Mouse (Mus musculus): Measurements from ENCODE around the gene Acap1.
"Not testable (repeated sequence)": the region's sequence is repeated elsewhere in the genome, so short reads cannot be mapped to it uniquely, and the experiment has no call there.

Gene Acap1

DNA sequence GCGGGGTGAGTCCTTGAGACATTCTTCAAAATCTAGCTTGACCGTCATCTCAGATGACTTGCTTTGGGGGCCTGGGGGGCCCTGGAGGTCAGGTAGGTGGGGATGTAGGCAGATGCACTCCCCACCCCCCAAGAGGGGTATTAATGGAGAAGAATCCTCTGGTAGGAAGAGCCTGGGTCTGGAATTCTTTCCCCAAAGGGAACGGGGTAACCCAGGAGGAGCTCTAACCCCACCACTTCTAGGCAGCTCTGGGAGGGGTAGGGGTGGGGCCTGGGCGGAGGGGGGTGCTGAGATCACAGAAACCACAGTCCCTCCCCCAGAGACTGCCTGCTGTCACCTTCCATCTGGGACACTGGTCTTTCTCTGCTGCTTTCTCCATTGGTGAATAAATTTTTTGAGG is at the start of gene Acap1:
TSS of gene Acap1 (minus strand) at position 249 of the 400 bp plus-strand sequence.
- DNase-seq, result no peak

- DNase-seq, result no peak
Observed at GRCm38 (mm10) chr11:69940962-69941361, 45.6 kb upstream of the Acap1 start.

GRCm38 (mm10) chr11:69939731-69940130 is 44.4 kb upstream of the Acap1 start:
- DNase-seq, result no peak

GRCm38 (mm10) chr11:69939181-69939580 is 43.8 kb upstream of the Acap1 start:
- no peak for DNase-seq

- no peak for DNase-seq
Observed at GRCm38 (mm10) chr11:69938401-69938979, 43.2 kb upstream of the Acap1 start.

- no peak for DNase-seq
Observed at GRCm38 (mm10) chr11:69937834-69938233, 42.5 kb upstream of the Acap1 start.

GRCm38 (mm10) chr11:69937385-69937784 is 42.0 kb upstream of the Acap1 start:
- no peak for DNase-seq

GRCm38 (mm10) chr11:69936714-69937347 is 41.5 kb upstream of the Acap1 start:
- DNase-seq, result no peak

- DNase-seq, result peak; percentile 54
Observed at GRCm38 (mm10) chr11:69936156-69936555, 40.8 kb upstream of the Acap1 start.

DNA sequence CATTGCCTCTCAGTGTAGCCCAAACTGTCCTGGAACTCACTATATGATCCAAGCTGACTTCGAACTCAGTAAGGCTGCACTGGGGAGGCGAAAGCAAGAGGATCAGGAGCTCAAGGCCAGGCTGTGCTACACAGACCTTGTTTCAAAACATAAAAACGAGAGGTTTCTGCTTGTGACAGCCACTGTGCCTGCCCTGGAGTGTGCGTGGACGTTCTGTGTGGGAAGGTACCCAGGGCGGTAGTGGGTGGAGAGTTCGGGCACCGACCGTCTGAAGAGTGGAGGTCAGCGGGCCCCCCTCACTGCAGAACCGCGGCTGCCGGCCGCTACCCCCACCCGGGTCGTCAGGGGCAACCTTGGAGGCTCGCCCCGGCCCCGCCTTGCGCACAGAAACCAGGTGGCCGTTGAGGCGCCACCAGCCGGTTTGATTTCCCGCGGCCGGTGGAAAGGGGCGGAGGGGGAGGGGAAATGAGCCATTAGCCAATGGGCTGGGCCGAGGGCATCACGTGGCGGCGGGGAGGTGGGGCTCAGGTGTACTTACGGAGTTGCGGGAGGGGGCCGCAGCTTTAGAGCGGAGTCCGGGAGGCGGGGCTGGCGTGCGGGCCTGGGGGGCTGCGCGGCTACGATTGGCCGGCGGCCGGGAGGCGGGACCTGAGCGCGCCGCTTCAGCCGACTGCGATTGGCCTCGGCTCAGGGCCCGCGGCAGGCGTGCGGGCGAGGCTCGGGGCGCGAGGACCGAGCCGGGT is 40.0 kb upstream of the Acap1 start, which contains the start of gene Ybx2:
TSS of gene Ybx2 (plus strand) at position 660 of the 743 bp plus-strand sequence.
- DNase-seq, result peak; percentile 85

DNA sequence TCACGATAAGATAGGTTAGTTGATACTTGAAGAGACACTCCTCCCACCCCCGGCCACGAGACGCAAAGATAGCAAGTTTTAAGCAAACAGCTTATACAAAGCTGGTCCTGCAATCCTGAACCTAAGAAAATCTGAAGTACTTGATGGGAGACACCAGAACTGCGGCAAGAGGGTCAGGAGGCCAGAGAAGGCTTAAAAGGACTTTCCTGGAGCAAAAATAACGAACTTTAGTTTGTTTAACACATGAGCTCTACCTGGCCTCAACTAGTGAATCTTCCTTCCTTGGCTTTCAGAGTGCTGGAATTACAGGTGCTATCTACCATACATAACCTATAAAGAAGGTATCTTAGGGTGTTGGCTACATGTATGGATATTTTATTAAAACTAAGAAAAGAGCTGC is 39.3 kb upstream of the Acap1 start:
- no peak for DNase-seq

DNA sequence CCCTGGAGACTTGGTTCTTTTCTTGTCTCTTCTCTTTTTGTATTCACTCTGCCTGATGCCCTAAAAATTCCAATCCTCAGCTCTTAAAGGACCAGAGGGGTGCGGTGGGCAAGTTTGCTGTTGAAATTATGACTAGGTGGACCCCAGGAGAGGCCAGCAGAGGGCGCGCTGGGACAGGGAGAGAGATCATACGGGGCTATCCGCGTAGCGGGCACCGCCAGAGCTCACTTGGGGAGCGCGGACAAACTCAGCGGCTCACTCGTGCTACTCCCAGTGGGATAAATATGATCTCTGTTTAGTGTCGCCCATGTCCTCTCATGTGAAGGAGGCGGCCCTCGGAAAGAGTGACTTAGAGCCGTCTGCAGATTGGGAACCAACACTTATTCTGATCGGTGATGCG is 38.8 kb upstream of the Acap1 start:
- peak; percentile 96 for DNase-seq

GRCm38 (mm10) chr11:69933066-69933465 is 37.7 kb upstream of the Acap1 start:
- no peak for DNase-seq

DNA sequence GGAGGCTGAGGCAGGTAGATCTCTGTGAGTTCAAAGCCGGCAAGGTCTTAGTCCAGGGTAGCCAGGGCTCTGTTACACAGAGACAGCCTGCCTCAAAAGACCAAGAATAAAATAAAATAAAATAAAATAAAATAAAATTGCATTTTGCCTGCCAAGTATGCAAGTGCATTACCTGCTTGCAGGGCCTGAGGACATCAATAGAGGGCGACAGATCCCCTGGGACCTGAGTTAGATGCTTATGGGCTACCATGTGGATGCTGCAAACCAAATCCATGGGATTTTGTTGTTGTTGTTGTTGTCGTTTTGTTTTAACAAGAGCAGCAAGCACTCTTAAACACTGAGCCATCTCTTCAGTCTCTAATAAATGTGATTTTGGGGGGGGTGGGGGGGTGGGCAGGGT is 36.9 kb upstream of the Acap1 start:
- DNase-seq, result no peak

GRCm38 (mm10) chr11:69931769-69932168 is 36.4 kb upstream of the Acap1 start:
- DNase-seq, result no peak

DNA sequence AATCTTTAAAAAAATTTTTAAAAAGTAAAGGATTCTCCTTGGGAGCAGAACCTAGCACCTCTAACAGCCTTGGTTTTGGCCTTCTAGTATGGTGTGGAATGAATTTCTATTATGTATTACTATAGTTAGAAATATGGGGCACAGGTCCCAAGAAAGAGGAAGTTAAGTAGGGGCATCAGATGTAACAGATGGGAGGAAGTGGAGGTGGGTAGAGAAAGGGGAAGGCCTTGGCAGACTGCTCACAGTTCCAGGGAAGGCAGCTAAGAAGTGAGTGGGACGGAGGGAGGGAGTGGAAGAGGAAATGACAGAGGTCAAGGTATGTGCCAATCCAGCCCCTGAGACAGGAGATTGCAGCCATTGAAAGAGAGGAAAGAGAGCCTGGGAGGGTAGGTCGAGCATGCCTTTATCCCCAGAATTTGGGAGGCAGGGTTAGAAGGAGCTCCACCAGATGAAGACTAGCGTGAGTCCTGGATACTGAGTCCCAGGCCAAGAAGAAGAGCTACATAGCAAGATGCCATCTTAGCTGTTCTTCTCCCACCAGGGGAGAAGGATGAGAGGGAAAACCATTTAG is 35.7 kb upstream of the Acap1 start:
- no peak for DNase-seq

DNA sequence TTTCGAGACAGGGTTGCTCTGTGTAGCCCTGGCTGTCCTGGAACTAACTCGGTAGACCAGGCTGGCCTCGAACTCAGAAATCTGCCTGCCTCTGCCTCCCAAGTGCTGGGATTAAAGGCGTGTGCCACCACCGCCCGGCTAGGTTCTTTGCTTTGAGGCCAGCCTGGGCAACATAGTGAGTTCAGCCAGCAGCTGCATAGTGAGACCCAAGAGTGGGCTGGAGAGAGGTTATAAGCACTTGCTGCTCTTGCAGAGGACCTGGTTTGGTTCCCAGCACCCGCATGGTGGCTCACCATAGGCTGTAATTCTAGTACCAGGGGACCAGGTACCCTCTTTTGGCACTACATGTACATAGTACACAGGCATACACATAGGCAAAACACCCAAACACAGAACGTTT is 34.8 kb upstream of the Acap1 start:
- DNase-seq, result not testable (repeated sequence)

GRCm38 (mm10) chr11:69929712-69930111 is 34.4 kb upstream of the Acap1 start:
- DNase-seq, result no peak

DNA sequence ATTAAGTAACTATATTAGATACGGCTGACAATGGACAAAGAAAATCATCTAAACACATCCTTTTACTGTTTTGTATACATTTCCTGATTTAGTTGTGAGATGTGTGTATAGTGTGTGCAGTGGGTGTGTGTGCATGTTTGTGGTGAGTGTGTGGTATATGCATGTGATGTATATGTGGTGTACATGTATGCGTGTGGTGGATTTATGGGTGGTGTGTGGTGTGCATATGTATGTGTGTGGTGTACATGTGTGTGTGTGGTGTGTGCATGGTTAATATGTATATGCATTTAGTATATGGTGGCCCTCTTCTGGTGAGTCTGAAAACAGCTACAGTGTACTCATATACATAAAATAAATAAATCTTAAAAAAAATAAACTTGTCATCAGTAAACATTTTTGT is 32.2 kb upstream of the Acap1 start:
- DNase-seq, result no peak

DNA sequence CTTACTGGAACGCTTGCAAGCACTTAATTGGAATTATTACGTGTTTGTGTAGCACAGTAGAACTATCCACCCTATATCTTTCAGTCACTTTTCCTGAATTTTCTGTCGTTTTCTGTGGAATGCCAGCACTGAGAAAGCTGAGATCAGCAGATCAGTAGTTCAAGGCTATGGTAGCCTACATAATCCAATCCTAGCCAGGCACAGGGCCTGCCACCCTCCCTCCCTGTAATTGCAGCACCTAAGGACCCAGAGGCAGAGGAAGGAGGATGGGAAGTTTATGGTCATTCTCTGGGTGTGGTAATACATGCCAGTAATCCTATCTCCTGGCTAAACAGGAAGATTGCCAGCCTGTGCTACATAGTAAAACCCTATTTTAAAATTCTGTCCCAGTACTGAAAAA is 27.5 kb upstream of the Acap1 start:
- no peak for DNase-seq

DNA sequence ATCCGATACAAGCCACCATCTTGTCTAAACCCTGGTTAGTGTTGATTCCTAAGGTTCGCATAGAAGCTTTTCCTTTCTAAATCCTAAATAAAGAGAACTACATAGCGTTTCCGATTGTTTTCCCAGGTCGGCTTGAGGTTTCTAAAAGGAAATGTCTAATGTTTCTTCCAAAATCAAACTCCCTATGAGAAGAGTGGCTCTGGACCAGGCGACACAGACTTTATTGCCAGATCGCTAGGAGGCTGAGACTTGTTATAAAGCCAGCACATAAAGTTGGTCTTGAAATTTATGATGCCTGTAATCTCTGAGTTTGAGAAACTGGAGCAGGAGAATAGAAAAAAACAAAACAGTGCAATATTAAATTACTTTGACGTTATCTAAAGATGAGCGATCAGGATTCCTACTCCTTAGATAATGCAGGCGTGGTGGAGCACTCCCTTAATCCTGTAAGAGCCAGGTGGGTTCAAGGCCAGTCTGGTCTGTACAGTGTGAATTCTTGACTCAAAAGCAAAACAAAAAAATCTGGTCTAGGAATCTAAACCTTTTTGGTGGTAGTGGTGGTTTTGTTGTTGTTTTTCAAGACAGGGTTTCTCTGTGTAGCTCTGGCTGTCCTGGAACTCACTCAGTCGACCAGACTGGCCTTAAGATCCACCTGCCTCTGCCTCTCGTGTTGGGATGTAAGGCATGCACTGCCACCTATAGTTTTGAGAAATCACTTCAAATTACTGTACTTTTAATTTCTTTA is 26.8 kb upstream of the Acap1 start:
- no peak for DNase-seq

DNA sequence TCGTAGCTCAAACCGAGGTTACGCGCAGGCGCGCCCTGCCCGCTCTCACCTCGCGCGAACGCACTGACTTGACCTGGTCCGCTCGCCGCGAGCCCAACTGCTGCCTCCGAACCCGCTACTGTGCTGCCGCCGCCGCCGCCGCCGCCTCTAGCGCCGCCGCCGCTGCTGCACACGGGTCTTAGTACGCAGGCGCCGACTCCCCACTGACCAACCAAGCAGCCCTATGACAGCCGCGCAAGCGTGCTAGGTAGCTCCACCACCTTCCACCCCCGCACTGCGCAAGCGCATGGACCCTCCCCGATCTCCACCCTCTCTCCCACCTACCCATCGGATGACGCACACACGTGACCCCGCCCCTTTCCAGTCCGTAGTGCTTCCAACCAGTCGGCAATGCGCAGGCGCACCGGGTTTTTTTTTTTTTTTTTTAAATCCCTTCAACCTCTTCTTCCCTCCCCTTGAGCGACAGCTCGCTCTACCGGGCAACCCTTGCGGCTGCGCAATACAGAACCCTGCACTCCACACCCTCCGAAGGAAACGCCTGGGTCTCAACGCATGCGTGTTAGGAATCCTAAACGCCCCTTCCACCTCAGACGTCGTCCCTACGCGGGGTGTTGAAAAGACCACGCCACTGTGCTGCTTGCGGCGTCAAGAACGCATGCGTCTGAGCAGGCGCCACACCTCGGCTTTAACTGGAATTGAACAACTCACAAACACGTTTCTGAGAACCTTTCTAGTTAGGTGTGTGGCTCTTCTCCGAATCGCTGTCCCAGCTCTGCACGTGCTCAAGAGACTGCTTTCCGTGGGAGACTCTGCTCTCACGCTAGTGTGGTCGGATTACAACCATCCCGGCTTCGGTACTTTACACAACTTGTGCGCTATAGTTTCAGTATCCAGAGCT is 26.0 kb upstream of the Acap1 start, which contains the start of gene Eif5a:
TSS of gene Eif5a (minus strand) at position 845 of the 898 bp plus-strand sequence.
- DNase-seq, result peak; percentile 100

All from lung, postnatal 10 days (tissue).